Mouse (Mus musculus) bone marrow macrophage, adult 2 months (primary cell): ENCODE data around the gene AW011738.

Source experiments
- CTCF ChIP-seq: IDR thresholded peaks from 2 replicates; pipeline ENCODE4 v1.5.1; 2012; ENCODE audit warnings: low read depth, mild to moderate bottlenecking, low read length, moderate library complexity
- POLR2A ChIP-seq: IDR thresholded peaks from 2 replicates; pipeline ENCODE4 v1.6.1; 2012; ENCODE audit warnings: mild to moderate bottlenecking, low read depth, low read length, borderline replicate concordance

DNA sequence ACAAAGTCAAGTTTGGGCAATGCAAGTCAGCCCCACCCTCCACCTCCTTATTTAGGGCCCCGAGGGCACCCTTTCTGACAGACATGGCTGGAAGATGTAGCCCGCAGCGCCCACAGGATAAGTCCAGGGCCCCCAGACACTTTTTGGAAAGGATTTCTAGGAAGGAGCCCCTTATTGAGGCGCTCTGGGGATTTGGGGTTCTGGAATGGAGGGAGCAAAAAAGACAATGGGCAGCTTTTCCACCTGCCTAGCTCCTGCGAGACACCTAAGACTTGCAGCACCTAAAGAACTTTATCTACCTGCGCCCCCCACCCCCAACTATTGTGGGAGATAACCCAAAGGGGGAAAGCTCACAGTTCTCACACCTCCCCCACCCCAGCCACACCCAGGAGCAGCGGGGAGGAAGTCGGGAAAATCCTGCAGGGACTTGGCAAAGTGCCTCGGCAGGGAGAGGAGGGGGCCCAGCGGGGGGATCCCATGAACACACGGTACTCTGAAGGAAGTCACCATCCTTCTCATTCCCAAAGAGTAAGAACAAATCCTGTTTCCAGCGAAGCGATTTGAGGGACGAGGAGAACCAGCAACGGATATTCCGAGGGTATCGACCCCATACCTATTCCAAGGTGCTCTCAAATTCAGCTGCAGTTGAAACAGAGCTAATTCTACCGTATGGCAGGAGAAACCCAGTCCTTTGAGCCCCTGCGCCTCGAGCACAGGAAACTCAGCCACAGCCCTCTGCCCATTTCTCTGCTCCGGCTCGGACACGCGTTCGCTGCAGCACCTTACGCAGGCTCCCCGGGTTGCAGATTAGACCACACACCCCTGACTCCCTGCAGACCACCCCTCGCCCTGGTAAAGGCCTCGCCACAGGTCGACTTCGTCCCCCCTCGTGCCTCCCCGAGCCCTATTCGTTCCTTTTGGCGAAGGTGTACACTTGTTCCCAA lies 6.9 kb upstream of the AW011738 start:
- no peak for TF ChIP-seq CTCF
- TF ChIP-seq POLR2A: no peak
